Comparison of ENCODE assay signal across 9 mouse cellular contexts in the genomic region with DNA sequence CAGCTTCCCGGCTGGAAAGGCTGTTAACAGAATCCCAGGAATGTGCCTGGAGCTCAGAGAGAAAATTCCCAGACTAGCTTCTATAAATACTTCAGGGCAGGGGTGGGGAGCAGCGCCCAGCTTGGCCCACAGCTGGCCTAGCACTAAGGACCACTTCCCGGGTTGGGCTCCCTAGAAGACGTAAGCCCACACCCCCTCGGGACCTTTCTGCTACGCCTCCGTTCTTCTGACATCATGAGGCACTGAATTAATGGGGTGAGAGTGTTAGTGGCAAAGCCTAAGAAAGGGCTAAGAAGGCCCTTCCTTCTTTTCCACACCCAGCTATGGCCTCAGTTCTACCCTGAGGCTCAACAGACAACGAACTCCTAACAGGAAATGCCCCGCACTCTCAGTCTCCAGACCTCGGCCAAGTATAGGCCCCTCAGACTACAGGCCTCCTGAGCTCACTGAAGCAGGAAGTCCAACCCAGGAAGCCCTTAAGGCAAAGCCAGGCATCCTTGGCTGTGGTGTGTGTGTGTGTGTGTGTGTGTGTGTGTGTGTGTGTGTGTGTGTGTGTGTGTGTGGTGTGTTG. TPM values are rescaled to one million over a fixed set of nuclear protein-coding genes. Genes with fewer than 3 reads are reported as not detected.
DNase-seq lines count a peak whose midpoint lies in the region; ATAC-seq and TF ChIP-seq lines count a peak whose summit lies in the region.
"Had no signal": no experiment of that assay in that cellular context is flagged by ENCODE, and none has a peak within 500 bp of the region (broad histone marks: within the 10 kb centered on the region; RNA-seq: fewer than 3 reads in every experiment).

No protein-coding gene starts in this region.

- ATAC-seq in kidney, embryonic 14.5 days (ENCODE audit: low FRiP score, low TSS enrichment), result peak; percentile 58
- ATAC-seq in intestine, postnatal 0 days, result peak; percentile 17; the same call in 1 of the 2 replicates

- H3ac ChIP-seq in myocyte (ENCODE audit: control insufficient read depth, insufficient read length), result no peak overlapping the region

- no peak overlapping the region for H3K4me3 ChIP-seq in kidney, embryonic 14.5 days (ENCODE audit: low read length)
- no peak overlapping the region for H3K4me3 ChIP-seq in embryonic facial prominence, embryonic 10.5 days
- H3K4me3 ChIP-seq in intestine, postnatal 0 days (ENCODE audit: low read depth, low read length), result no peak overlapping the region
- H3K4me3 ChIP-seq in myocyte, result no peak overlapping the region
- H3K4me3 ChIP-seq: erythroblast, embryonic 14.5 days had no signal

- H3K27me3 ChIP-seq in kidney, embryonic 14.5 days (ENCODE audit: control insufficient read depth, insufficient read depth, low read length), result no peaks in the 10 kb centered on the region
- H3K27me3 ChIP-seq in embryonic facial prominence, embryonic 10.5 days (replicated peaks; ENCODE audit: low read depth, poor library complexity, severe bottlenecking), result no peaks in the 10 kb centered on the region
- no peaks in the 10 kb centered on the region for H3K27me3 ChIP-seq in intestine, postnatal 0 days (replicated peaks; ENCODE audit: control insufficient read depth, insufficient read depth, low read length)
- no peaks in the 10 kb centered on the region for H3K27me3 ChIP-seq in myocyte (ENCODE audit: control insufficient read depth, insufficient read depth, insufficient read length)

- H3K79me2 ChIP-seq in myocyte (ENCODE audit: control insufficient read depth, insufficient read depth), result no peaks in the 10 kb centered on the region

- H3K36me3 ChIP-seq in kidney, embryonic 14.5 days (ENCODE audit: control insufficient read depth, insufficient read depth, low read length), result no peaks in the 10 kb centered on the region
- no peaks in the 10 kb centered on the region for H3K36me3 ChIP-seq in embryonic facial prominence, embryonic 10.5 days (replicated peaks)
- peaks cover 8% of the 10 kb centered on the region; the same call in 1 of the 2 replicates for H3K36me3 ChIP-seq in intestine, postnatal 0 days (ENCODE audit: control insufficient read depth, insufficient read depth)
- H3K36me3 ChIP-seq in myocyte (ENCODE audit: control insufficient read depth, insufficient read depth), result no peaks in the 10 kb centered on the region

- H3K4me2 ChIP-seq in kidney, embryonic 14.5 days (replicated peaks; ENCODE audit: low read depth, low read length), result no peak overlapping the region
- no peak overlapping the region for H3K4me2 ChIP-seq in intestine, postnatal 0 days (replicated peaks; ENCODE audit: low read depth)
- peak overlapping the region; percentile 27 for H3K4me2 ChIP-seq in myocyte (ENCODE audit: low read depth)

- 13% methylated on average over 10 of the region's 10 CpGs for WGBS in kidney, embryonic 14.5 days
- whole genome bisulfite sequencing in embryonic facial prominence, embryonic 10.5 days, result 26% methylated on average over 10 of the region's 10 CpGs
- 39% methylated on average over 10 of the region's 10 CpGs for WGBS in intestine, postnatal 0 days

- no peak for TF ChIP-seq CTCF in intestine, postnatal 0 days (IDR thresholded peaks at IDR 0.05; ENCODE audit: low read depth)

- H3K4me1 ChIP-seq in kidney, embryonic 14.5 days (ENCODE audit: control insufficient read depth, insufficient read depth, low read length), result peaks cover 52% of the 10 kb centered on the region
- peaks cover 70% of the 10 kb centered on the region for H3K4me1 ChIP-seq in embryonic facial prominence, embryonic 10.5 days
- H3K4me1 ChIP-seq in intestine, postnatal 0 days (replicated peaks; ENCODE audit: control insufficient read depth, insufficient read depth, low read length), result no peaks in the 10 kb centered on the region

- no peak overlapping the region for H3K9ac ChIP-seq in kidney, embryonic 14.5 days (ENCODE audit: low read depth, low read length)
- no peak overlapping the region for H3K9ac ChIP-seq in intestine, postnatal 0 days (ENCODE audit: low read depth, low read length)

- no peak for DNase-seq in kidney, adult 18-20 months
- DNase-seq in embryonic facial prominence, embryonic 10.5 days (ENCODE audit: low spot score), result peak; percentile 55
- DNase-seq in cerebellum, adult 9-10 months, result no peak
- DNase-seq in layer of hippocampus, adult 9-11 months, result no peak
- no peak for DNase-seq in urinary bladder, postnatal 10 days (ENCODE audit: low spot score)

- no peaks in the 10 kb centered on the region for H3K9me3 ChIP-seq in kidney, embryonic 14.5 days (ENCODE audit: control insufficient read depth, low read length)
- no peaks in the 10 kb centered on the region for H3K9me3 ChIP-seq in embryonic facial prominence, embryonic 10.5 days
- no peaks in the 10 kb centered on the region for H3K9me3 ChIP-seq in intestine, postnatal 0 days (ENCODE audit: control insufficient read depth)

- peak overlapping the region; percentile 77 for H3K27ac ChIP-seq in kidney, embryonic 14.5 days (ENCODE audit: low read depth, low read length)
- H3K27ac ChIP-seq in embryonic facial prominence, embryonic 10.5 days (replicated peaks), result peak overlapping the region; percentile 87
- peak overlapping the region; percentile 50; the same call in 1 of the 2 replicates for H3K27ac ChIP-seq in intestine, postnatal 0 days (ENCODE audit: low read depth, low read length)

- no peak for TF ChIP-seq POLR2A in myocyte (IDR thresholded peaks at IDR 0.05; ENCODE audit: insufficient read length, low read depth)

TF ChIP-seq in myocyte, 11 proteins besides CTCF, POLR2A, EP300 and RAD21:
- TF ChIP-seq SRF (IDR thresholded peaks at IDR 0.05; ENCODE audit: control insufficient read depth, insufficient read length, low read depth) (no peak), REST (IDR thresholded peaks at IDR 0.05; ENCODE audit: insufficient read depth, insufficient read length) (no peak), MYOD1 (IDR thresholded peaks at IDR 0.05; ENCODE audit: control insufficient read depth in 1 of 3, insufficient read length in 2 of 3, low read depth in 2 of 3) (peak in 1 of 3 experiments; percentile 67), USF1 (IDR thresholded peaks at IDR 0.05; ENCODE audit: low read depth) (no peak), E2F4 (IDR thresholded peaks at IDR 0.05; ENCODE audit: insufficient read depth) (no peak), MYOG (IDR thresholded peaks at IDR 0.05; ENCODE audit: control insufficient read depth in 1 of 3, insufficient read depth in 1 of 3, insufficient read length in 2 of 3, low read depth in 2 of 3) (peak in 1 of 3 experiments; percentile 56), TCF3 (IDR thresholded peaks at IDR 0.05; ENCODE audit: insufficient read length, low read depth) (no peak), TCF12 (IDR thresholded peaks at IDR 0.05; ENCODE audit: insufficient read depth, poor library complexity, severe bottlenecking) (peak; percentile 19)

RNA-seq across cellular contexts. Expression of a gene that starts 51.5 kb away (rescaled TPM):
- polyA plus RNA-seq in kidney, embryonic 14.5 days (2014; fragmentation: Nextera tagmentation; extraction: Ambion mirVana), result 0.51 TPM in 1 of 2 replicates, not detected in the other
- not detected in 2 replicates for polyA plus RNA-seq in embryonic facial prominence, embryonic 10.5 days (2016; fragmentation: Nextera tagmentation; extraction: Ambion mirVana)
- polyA plus RNA-seq in intestine, postnatal 0 days (2015; fragmentation: Nextera tagmentation; extraction: Ambion mirVana), result not detected in 2 replicates
- not detected for polyA plus RNA-seq in myocyte (2012; fragmentation: generic; extraction: Trizol)
- polyA plus RNA-seq: erythroblast, embryonic 14.5 days had no signal
